8 mouse cellular contexts compared by ENCODE assay signal in genomic region chr4:87647932-87648911, GRCm38 (mm10).
A peak's percentile ranks its signal among the peaks of the same experiment; 100 is the strongest.
DNase-seq lines count a peak whose midpoint lies in the region; ATAC-seq lines count a peak whose summit lies in the region.

No protein-coding gene starts in this region.

- H3K4me1 ChIP-seq in midbrain, embryonic 12.5 days: peaks cover 36% of the 10 kb centered on the region

- peak; percentile 87 for ATAC-seq in midbrain, embryonic 12.5 days (ENCODE audit: low FRiP score, low read depth)
- ATAC-seq in erythroid progenitor cell, adult 5-6 weeks (replicated peaks; ENCODE audit: low FRiP score, poor library complexity, severe bottlenecking): no peak

- peak; percentile 18 to 41 for DNase-seq in layer of hippocampus, postnatal 14 days (ENCODE audit: low spot score in 2 of 2)
- no peak for DNase-seq in layer of hippocampus, adult 9-11 months
- DNase-seq in embryo, embryonic 10.5 days (ENCODE audit: low spot score): peak; percentile 81
- peak; percentile 38 to 41 for DNase-seq in heart, postnatal 14 days
- peak; percentile 61 for DNase-seq in large intestine, adult 2 months (ENCODE audit: low read depth, low spot score)
- DNase-seq in testis, postnatal 14 days (ENCODE audit: low spot score): peak; percentile 8

- no peaks in the 10 kb centered on the region for H3K27me3 ChIP-seq in midbrain, embryonic 12.5 days

- peak overlapping the region; percentile 81 for H3K27ac ChIP-seq in midbrain, embryonic 12.5 days (replicated peaks)

- intact Hi-C loops in heart, postnatal 14 days (cut with DNase I): no loop called here

- WGBS in large intestine, adult 2 months: 15% methylated on average over 26 of the region's 26 CpGs
- 3% methylated on average over 26 of the region's 26 CpGs for WGBS in midbrain, embryonic 12.5 days

- peak overlapping the region; percentile 30 for H3K4me3 ChIP-seq in midbrain, embryonic 12.5 days

- no peaks in the 10 kb centered on the region for H3K36me3 ChIP-seq in midbrain, embryonic 12.5 days

- peak overlapping the region; percentile 61 for H3K4me2 ChIP-seq in midbrain, embryonic 12.5 days (replicated peaks)

- no peaks in the 10 kb centered on the region for H3K9me3 ChIP-seq in midbrain, embryonic 12.5 days

- peak overlapping the region; percentile 41; the same call in 1 of the 2 replicates for H3K9ac ChIP-seq in midbrain, embryonic 12.5 days (replicated peaks)
